22 mouse cellular contexts compared by ENCODE assay signal in the genomic region with DNA sequence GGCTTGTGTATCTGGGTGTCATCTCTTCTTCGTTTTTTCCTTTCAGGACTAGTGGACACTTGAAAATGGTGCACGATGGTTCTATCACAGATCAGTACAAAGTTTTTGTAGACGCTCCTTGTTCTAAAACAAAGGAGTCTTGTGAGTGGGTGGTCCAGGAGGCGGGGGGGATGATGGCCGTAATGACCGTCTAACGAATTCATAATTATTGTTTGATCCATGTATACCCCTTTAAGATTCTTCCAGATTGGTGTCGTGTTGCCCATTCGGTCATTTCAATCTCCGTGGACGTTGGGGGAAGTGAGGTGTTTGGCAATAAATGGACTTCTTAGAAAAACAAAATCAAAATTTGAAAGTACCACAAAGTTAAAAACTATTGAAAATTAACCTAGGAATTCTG.
"Had no signal": no experiment of that assay in that cellular context is flagged by ENCODE, and none has a peak within 500 bp of the region (broad histone marks: within the 10 kb centered on the region; RNA-seq: fewer than 3 reads in every experiment).

No protein-coding gene starts in this region.

- H3K9ac ChIP-seq: kidney, embryonic 15.5 days; limb, embryonic 13.5 days; liver, embryonic 12.5 days; liver, embryonic 15.5 days; lung, embryonic 15.5 days; midbrain, embryonic 15.5 days; neural tube, embryonic 12.5 days; neural tube, embryonic 15.5 days had no signal

- H3K27me3 ChIP-seq: kidney, embryonic 15.5 days; limb, embryonic 13.5 days; liver, embryonic 12.5 days; liver, embryonic 15.5 days; lung, embryonic 15.5 days; megakaryocyte, embryonic 14.5 days; midbrain, embryonic 15.5 days; neural tube, embryonic 12.5 days; neural tube, embryonic 15.5 days had no signal

- H3K27ac ChIP-seq: kidney, embryonic 15.5 days; limb, embryonic 10.5 days; limb, embryonic 13.5 days; liver, embryonic 12.5 days; liver, embryonic 15.5 days; lung, embryonic 15.5 days; midbrain, embryonic 10.5 days; midbrain, embryonic 15.5 days; neural tube, embryonic 12.5 days; neural tube, embryonic 15.5 days had no signal

- ATAC-seq: intestine, postnatal 0 days; liver, embryonic 12.5 days had no signal

- H3K9me3 ChIP-seq: kidney, embryonic 15.5 days; limb, embryonic 10.5 days; limb, embryonic 13.5 days; liver, embryonic 12.5 days; liver, embryonic 15.5 days; lung, embryonic 15.5 days; megakaryocyte, embryonic 14.5 days; midbrain, embryonic 10.5 days; midbrain, embryonic 15.5 days; neural tube, embryonic 12.5 days; neural tube, embryonic 15.5 days had no signal

- H3K4me1 ChIP-seq: kidney, embryonic 15.5 days; liver, embryonic 12.5 days; liver, embryonic 15.5 days; midbrain, embryonic 15.5 days; neural tube, embryonic 12.5 days; neural tube, embryonic 15.5 days had no signal

- H3K4me3 ChIP-seq: kidney, embryonic 15.5 days; limb, embryonic 10.5 days; limb, embryonic 13.5 days; liver, embryonic 12.5 days; liver, embryonic 15.5 days; lung, embryonic 15.5 days; megakaryocyte, embryonic 14.5 days; midbrain, embryonic 10.5 days; midbrain, embryonic 15.5 days; neural tube, embryonic 12.5 days; neural tube, embryonic 15.5 days had no signal

- H3K4me2 ChIP-seq: kidney, embryonic 15.5 days; limb, embryonic 13.5 days; liver, embryonic 12.5 days; liver, embryonic 15.5 days; lung, embryonic 15.5 days; midbrain, embryonic 15.5 days; neural tube, embryonic 12.5 days; neural tube, embryonic 15.5 days had no signal

- DNase-seq: kidney, adult 2 months; kidney, postnatal 10 days; kidney, postnatal 36 days; liver; lung, adult 18-20 months; lung, postnatal 10 days; lung, postnatal 36 days; thymus, adult 18-20 months; thymus, postnatal 14 days; thymus, postnatal 4 days had no signal

- H3K36me3 ChIP-seq: kidney, embryonic 15.5 days; limb, embryonic 10.5 days; limb, embryonic 13.5 days; liver, embryonic 12.5 days; liver, embryonic 15.5 days; lung, embryonic 15.5 days; midbrain, embryonic 10.5 days; midbrain, embryonic 15.5 days; neural tube, embryonic 12.5 days; neural tube, embryonic 15.5 days had no signal
